Mouse (Mus musculus) spleen, postnatal 10 days (tissue): ENCODE results near the gene Uvrag.

ENCODE experiments used
- DNase-seq, 2 experiments: peaks; one replicate each; pipeline ENCODE4 v3.0.0; 2021 to 2022; ENCODE audit warnings: low spot score in 2 of 2

Uvrag gene

GRCm38 (mm10) chr7:99060476-99060875 lies 80.5 kb downstream of the Uvrag start:
- DNase-seq, result no peak

DNA sequence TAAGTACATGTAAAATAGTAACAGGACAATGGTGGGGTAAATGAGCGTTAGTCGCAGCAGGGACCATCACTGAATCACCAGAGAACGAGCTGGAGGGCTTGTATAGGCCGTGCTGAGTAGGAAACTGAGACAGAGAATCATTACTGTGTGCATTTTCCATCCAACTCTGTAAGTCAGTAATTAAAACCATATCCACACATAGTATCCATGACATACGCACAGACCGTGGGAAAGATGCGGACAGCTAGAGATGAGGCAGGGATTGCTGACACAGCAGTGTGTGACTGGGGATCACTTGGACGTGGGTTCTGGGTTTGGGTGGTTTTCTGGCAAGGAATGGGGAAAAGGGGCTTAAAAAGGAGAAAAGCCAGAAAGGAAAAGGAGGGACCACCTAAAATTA lies 81.0 kb downstream of the Uvrag start:
- DNase-seq, result no peak

GRCm38 (mm10) chr7:99057053-99057630 lies 83.8 kb downstream of the Uvrag start:
- no peak for DNase-seq

- DNase-seq, result no peak
These were observed 87.3 kb downstream of the Uvrag start for GRCm38 (mm10) chr7:99053626-99054025.

- no peak for DNase-seq
These were observed 88.3 kb downstream of the Uvrag start for GRCm38 (mm10) chr7:99052471-99053241.

GRCm38 (mm10) chr7:99050882-99051281 lies 90.1 kb downstream of the Uvrag start:
- no peak for DNase-seq

DNA sequence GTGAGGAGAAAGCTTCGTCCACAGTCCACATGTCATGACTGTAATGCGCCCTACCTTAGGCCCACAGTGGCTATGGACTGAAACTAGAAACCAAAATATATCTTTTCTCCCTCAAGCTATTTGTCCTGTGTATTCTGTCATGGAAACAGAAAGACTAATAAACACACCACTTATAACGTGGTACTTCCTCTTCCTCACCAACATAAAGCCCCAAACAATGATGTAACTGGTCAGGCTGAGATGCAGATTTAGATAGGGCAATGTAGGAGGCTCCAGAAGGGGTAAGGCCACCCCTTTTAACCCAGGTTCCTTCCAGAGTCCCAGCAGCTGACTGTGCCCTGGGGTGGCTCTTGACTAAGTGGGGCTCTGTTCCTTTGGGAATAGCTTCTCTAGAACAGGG lies 91.0 kb downstream of the Uvrag start:
- no peak for DNase-seq

GRCm38 (mm10) chr7:99046545-99047206 lies 94.3 kb downstream of the Uvrag start:
- no peak for DNase-seq

- DNase-seq, result no peak
These were observed 95.4 kb downstream of the Uvrag start for GRCm38 (mm10) chr7:99045525-99045924.

DNA sequence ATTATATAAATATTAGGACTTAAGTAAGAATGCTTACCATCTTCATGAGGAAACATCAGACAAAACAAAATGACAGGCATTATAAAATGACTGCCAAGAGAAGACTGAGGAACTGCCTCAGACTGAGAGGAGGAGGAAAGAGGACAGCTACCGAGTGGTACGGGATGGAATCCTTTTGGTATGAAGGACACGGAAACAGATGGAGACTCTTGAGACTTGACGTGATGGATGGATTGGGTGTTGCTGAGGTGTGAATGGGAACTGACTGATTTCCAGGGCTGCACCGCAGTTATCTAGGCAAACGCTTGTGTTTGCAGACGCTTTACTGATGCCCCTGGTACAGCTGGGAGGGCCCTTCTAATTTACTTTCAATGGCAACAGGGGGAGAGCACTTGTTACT lies 97.0 kb downstream of the Uvrag start:
- no peak for DNase-seq

GRCm38 (mm10) chr7:99043322-99043721 lies 97.6 kb downstream of the Uvrag start:
- DNase-seq, result no peak

DNA sequence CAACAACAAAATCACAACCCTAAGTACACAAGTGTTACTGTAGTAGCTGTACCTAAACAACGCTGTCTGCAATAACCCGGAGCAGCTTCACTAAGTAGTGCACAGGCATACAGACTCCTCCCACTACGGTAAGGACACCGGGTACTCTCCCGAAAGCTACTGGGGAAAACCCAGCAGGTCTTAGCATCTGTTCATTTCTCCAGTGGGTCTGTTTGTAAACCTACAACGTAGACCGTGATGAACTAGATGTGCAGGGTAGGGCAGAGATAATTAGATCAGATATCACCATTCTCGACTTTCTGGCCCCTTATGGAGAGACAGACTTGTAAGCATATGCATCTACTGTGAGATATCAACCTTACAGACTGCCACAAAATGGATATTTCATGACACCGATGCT lies 99.1 kb downstream of the Uvrag start:
- DNase-seq, result no peak

GRCm38 (mm10) chr7:99039912-99040311 lies 101.0 kb downstream of the Uvrag start:
- DNase-seq, result no peak

- no peak for DNase-seq
These were observed 104.7 kb downstream of the Uvrag start for GRCm38 (mm10) chr7:99036284-99036683.

DNA sequence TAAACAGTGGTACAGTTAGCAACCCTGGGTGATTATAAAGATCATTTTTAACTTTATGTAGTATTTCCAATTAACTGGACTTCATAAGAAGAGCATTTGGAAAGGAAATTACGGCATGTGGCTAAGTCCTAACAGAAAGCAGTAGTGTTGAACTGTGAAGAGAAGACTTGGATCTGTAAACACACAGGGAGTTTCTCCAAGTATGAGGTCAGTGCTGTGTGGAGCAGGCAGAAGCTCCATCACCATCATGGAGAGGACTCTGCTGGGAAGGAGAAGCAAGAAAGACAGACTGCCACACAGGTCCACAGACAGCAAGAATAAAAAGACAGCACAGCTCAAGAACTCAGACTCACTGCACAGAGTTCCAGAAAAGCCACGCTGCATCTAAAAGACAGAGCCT lies 106.0 kb downstream of the Uvrag start:
- no peak for DNase-seq

GRCm38 (mm10) chr7:99033838-99034237 lies 107.1 kb downstream of the Uvrag start:
- no peak for DNase-seq

GRCm38 (mm10) chr7:99033314-99033713 lies 107.6 kb downstream of the Uvrag start:
- DNase-seq, result no peak

DNA sequence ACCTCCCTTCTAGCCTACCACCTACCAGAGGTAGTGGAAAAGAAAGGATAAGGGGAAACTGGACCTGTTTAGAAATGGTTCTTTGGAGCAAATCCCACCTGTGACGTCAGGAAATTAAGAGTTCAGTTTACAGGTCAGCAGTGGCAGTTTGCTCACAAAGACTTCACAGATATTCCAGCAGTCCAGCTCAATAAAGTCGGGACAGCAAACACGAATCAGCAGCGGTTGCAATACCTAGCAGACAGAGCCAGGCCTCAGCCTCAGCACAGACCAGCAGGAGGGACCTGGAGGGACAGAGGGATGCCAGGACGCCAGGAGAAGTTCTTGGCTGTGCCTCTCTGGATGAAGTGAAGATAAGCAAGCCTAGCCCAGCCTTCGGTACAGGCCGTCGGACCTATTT lies 108.9 kb downstream of the Uvrag start:
- no peak for DNase-seq

DNA sequence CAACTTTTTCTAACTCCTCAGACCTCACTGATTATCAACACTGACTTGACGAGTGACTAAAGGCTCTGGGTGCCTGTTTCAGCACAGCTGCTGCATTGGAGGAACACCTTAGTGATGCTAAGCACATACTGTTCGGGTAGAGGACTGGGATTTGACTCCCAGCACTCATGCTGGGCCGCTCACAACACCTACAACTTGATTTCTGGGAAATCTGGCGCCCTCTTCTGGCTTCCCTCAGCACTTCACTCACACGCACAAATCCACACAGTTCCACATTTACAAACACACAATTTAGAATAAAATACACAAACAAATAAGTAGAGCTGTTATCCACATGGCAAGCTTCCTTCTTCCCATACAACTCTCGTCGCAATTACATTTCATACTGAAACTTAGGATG lies 112.8 kb downstream of the Uvrag start:
- DNase-seq, result peak in 1 of 2 experiments; percentile 24

DNA sequence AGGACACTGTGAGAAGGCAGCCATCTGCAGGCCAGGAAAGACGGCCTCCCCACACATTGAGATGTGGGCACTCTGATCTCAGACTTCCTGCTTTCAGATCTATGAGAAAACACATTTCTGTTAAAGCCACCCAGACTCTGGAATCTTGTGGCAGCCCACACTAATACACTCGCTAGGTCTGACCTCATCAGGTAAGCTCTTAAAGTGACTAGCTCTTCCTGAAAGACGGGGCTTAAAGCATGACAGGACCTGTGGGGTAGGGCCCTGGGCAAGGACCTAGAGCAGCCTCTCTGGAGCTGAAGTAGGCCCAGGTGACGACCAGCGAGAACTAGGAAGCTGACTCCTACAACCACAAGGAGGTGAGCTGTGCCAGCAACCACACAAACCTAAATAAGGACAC lies 113.8 kb downstream of the Uvrag start:
- no peak for DNase-seq

- no peak for DNase-seq
These were observed 115.0 kb downstream of the Uvrag start for GRCm38 (mm10) chr7:99025989-99026388.

GRCm38 (mm10) chr7:99025265-99025664 lies 115.7 kb downstream of the Uvrag start:
- DNase-seq, result no peak

DNA sequence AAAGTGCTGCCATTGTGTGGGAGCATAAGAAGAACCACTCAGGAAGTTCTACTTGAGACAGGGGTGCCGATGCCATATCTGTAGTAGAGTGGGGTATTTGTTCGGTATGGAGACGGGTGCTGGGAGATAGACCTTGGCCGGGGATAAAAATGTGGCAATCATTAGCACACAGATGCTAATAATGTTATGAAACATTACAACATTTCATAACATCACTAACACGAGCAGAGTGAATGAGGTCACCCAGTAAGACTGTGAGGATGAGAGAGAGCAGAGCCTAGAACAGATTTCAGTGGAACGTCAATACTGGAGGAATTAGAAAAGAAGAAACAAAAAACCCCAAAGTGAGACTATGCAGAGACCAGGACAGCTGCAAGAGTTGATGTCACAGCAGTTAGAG lies 116.2 kb downstream of the Uvrag start:
- DNase-seq, result no peak
